Mouse (Mus musculus) erythroblast, embryonic 14.5 days (primary cell): Measurements from ENCODE around the gene Dram1. TPM values are rescaled to one million over a fixed set of nuclear protein-coding genes. Genes with fewer than 3 reads are reported as not detected.
A peak's percentile ranks its signal among the peaks of the same experiment; 100 is the strongest.

ENCODE experiments used
- H3K27me3 ChIP-seq: 2 replicates; pipeline ENCODE4 v1.6.1; 2012; ENCODE audit warnings: inconsistent platforms; ENCODE audit not compliant: control insufficient read depth
- H3K36me3 ChIP-seq: 2 replicates; pipeline ENCODE4 v1.6.1; 2012; ENCODE audit warnings: mild to moderate bottlenecking, inconsistent platforms; ENCODE audit not compliant: control insufficient read depth
- H3K4me1 ChIP-seq: 2 replicates; pipeline ENCODE4 v1.6.1; 2012; ENCODE audit warnings: inconsistent platforms; ENCODE audit not compliant: control insufficient read depth
- H3K4me3 ChIP-seq: replicated peaks from 2 replicates; pipeline ENCODE3; 2012; ENCODE audit warnings: moderate library complexity, mild to moderate bottlenecking, inconsistent platforms
- H3K9me3 ChIP-seq: 2 replicates; pipeline ENCODE4 v1.6.1; 2012; ENCODE audit warnings: low read length, inconsistent platforms, mixed read lengths; ENCODE audit not compliant: control insufficient read depth
- GATA1 ChIP-seq: IDR thresholded peaks from 2 replicates; pipeline ENCODE4 v1.6.1; 2012; ENCODE audit warnings: low read length, inconsistent platforms, mixed read lengths
- TAL1 ChIP-seq: IDR thresholded peaks from 3 replicates; pipeline ENCODE4 v1.6.1; 2012; ENCODE audit warnings: low read length, inconsistent platforms, mixed read lengths
- polyA plus RNA-seq: library from polyadenylated mRNA; stranded (reverse); fragments of >175 nt; gene quantifications from 2 replicates; pipeline ENCODE4 v1.2.3, GENCODE M21; 2012

The Dram1 gene
- polyA plus RNA-seq, 1 experiment, result not detected

DNA sequence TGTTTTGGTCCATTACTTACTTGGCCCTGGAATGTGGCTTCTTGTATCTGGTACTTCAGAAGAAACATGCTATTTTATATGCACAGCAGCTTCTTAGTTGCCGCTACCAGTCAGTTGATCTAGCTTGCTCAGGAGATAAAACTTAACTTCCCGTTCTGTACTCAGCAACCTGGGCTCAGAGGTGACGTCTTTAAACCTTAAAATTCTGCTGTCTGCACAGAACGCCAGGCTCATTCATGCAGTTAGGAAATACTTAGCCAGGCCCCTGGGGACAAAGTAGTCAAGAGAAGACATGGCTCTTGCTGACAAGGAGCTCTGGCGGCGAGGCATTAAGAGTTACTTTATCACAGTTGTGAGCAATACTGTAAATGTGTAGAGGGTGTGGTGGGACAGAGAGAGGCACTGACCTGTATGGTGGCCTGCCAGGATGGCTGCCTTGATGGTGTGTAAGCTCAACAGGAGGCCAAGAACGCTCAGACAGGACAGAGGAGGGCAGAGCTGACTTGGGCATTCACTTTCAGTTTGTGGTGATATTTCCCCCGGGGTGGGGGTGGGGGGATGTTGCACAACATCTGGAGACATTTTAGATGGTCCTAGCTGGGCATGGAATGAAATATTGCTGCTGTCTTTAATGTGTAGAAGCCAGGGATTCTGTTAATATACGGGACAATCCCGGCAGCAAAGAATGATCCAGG, 11.4 kb upstream of the Dram1 start:
- H3K9me3 ChIP-seq, result no peaks in the 10 kb centered on the region
- H3K27me3 ChIP-seq, result no peaks in the 10 kb centered on the region
- no peak for TF ChIP-seq TAL1
- no peak for TF ChIP-seq GATA1
- H3K4me3 ChIP-seq, result no peak overlapping the region
- H3K4me1 ChIP-seq, result peaks cover 25% of the 10 kb centered on the region
- no peaks in the 10 kb centered on the region for H3K36me3 ChIP-seq

- Histone ChIP-seq H3K27me3 (no peaks in the 10 kb centered on the region), H3K36me3 (no peaks in the 10 kb centered on the region), H3K4me1 (peaks cover 25% of the 10 kb centered on the region), H3K4me3 (no peak overlapping the region), H3K9me3 (no peaks in the 10 kb centered on the region)
- no peak for TF ChIP-seq TAL1
- TF ChIP-seq GATA1, result no peak
These were observed 10.7 kb upstream of the Dram1 start for GRCm38 (mm10) chr10:88389576-88389975.

- no peaks in the 10 kb centered on the region for H3K27me3 ChIP-seq
- peaks cover 36% of the 10 kb centered on the region for H3K4me1 ChIP-seq
- no peaks in the 10 kb centered on the region for H3K36me3 ChIP-seq
- TF ChIP-seq TAL1, result no peak
- no peaks in the 10 kb centered on the region for H3K9me3 ChIP-seq
- H3K4me3 ChIP-seq, result no peak overlapping the region
These were observed 7.4 kb upstream of the Dram1 start for GRCm38 (mm10) chr10:88386251-88386650.

DNA sequence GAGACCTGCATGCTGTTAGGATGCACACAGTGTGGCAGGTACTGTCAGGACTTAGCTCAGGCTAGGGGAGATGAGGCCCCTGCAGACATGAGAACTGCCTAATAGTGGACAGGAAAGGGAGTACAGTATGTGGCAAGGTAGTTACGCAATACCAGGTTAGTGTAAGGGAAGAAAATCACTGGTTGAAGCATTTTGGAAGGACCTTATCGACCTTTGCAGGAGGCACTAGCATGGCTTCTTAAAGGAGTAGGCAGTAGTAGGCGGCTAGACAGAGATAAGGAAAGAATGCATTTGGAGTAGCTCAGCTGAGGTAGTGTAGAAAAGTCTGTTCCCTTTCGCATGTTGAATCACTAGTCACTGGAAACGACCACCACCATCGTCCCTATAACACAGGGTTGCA, 6.9 kb upstream of the Dram1 start:
- no peaks in the 10 kb centered on the region for H3K9me3 ChIP-seq
- H3K4me3 ChIP-seq, result no peak overlapping the region
- TF ChIP-seq TAL1, result no peak
- no peak for TF ChIP-seq GATA1
- H3K27me3 ChIP-seq, result no peaks in the 10 kb centered on the region
- H3K36me3 ChIP-seq, result no peaks in the 10 kb centered on the region
- H3K4me1 ChIP-seq, result peaks cover 41% of the 10 kb centered on the region

- TF ChIP-seq GATA1, result no peak
- TF ChIP-seq TAL1, result no peak
- H3K4me1 ChIP-seq, result peaks cover 45% of the 10 kb centered on the region
These were observed 6.4 kb upstream of the Dram1 start for GRCm38 (mm10) chr10:88385290-88385689.

DNA sequence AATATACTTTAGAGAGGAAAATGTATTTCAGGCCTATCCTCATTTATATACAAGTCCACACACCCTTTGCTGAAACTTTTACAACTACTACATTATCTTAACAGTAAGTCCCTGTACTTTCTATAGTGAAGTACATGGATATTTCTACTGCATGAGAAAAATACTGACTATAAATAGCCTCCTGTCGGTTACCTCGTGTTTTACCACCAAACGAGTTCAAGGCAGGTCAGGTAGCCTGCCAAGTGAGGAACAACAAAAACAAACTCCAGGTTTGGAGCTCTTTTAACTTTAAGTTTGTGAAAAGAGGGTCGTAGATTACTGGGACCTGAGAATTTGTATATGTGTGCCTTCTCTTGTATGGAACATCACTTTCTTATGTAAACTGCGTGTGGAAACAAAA, 5.2 kb upstream of the Dram1 start:
- Histone ChIP-seq H3K9me3 (no peaks in the 10 kb centered on the region), H3K27me3 (no peaks in the 10 kb centered on the region), H3K4me1 (peaks cover 47% of the 10 kb centered on the region), H3K36me3 (no peaks in the 10 kb centered on the region), H3K4me3 (no peak overlapping the region)
- no peak for TF ChIP-seq TAL1
- TF ChIP-seq GATA1, result no peak

More at GRCm38 (mm10) chr10:88385290-88385689, 6.4 kb upstream of the Dram1 start:
- H3K9me3 ChIP-seq, result no peaks in the 10 kb centered on the region
- H3K27me3 ChIP-seq, result no peaks in the 10 kb centered on the region
- H3K4me3 ChIP-seq, result no peak overlapping the region
- H3K36me3 ChIP-seq, result no peaks in the 10 kb centered on the region

DNA sequence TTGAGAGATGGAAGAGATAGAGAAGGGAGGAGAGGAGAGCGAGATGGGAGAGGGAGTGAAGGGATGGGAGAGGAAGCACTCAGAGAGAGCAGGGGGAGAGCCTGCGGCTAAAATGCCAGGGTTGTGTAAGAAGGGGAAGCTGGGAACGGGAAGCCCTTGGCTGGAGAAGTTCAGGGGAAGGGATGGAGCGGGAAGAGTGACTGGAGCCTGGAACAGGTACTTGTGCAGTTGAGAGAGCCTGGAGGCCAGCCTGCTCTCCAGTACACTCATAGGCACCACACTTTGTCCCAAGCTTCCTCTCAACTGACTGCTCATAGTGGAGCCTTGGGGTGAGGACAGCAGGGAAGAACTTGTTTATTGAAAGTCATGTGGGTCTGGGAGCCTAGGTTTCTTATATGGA, 4.6 kb upstream of the Dram1 start:
- Histone ChIP-seq H3K4me1 (peaks cover 50% of the 10 kb centered on the region), H3K36me3 (no peaks in the 10 kb centered on the region), H3K4me3 (no peak overlapping the region), H3K27me3 (no peaks in the 10 kb centered on the region), H3K9me3 (no peaks in the 10 kb centered on the region)
- TF ChIP-seq TAL1 (no peak), GATA1 (no peak)

DNA sequence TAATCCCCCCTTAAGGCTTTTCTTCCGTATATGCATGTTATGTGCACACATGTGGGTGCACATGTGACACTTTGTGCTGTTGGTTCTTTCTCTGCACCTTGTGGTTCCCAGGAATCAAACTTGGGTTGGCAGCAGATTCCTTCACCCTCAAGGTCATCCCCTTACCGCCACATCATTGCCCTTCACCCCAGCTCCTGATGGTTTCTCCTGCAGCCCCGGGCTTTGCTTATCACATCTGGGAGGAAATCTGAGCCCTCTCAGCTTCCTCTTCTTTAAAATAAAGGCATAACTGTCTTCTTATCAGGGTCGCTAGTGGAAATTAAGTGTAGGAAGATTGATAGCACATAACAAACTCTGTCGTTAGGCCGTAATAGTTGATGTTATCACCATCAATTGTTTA, 3.1 kb upstream of the Dram1 start:
- Histone ChIP-seq H3K36me3 (no peaks in the 10 kb centered on the region), H3K9me3 (no peaks in the 10 kb centered on the region), H3K4me3 (no peak overlapping the region), H3K4me1 (peaks cover 50% of the 10 kb centered on the region), H3K27me3 (no peaks in the 10 kb centered on the region)
- no peak for TF ChIP-seq GATA1
- no peak for TF ChIP-seq TAL1

- no peaks in the 10 kb centered on the region for H3K9me3 ChIP-seq
- no peaks in the 10 kb centered on the region for H3K27me3 ChIP-seq
- peaks cover 50% of the 10 kb centered on the region for H3K4me1 ChIP-seq
- no peaks in the 10 kb centered on the region for H3K36me3 ChIP-seq
- TF ChIP-seq TAL1, result no peak
- no peak for TF ChIP-seq GATA1
- H3K4me3 ChIP-seq, result no peak overlapping the region
These were observed 2.4 kb upstream of the Dram1 start for GRCm38 (mm10) chr10:88381286-88381685.

DNA sequence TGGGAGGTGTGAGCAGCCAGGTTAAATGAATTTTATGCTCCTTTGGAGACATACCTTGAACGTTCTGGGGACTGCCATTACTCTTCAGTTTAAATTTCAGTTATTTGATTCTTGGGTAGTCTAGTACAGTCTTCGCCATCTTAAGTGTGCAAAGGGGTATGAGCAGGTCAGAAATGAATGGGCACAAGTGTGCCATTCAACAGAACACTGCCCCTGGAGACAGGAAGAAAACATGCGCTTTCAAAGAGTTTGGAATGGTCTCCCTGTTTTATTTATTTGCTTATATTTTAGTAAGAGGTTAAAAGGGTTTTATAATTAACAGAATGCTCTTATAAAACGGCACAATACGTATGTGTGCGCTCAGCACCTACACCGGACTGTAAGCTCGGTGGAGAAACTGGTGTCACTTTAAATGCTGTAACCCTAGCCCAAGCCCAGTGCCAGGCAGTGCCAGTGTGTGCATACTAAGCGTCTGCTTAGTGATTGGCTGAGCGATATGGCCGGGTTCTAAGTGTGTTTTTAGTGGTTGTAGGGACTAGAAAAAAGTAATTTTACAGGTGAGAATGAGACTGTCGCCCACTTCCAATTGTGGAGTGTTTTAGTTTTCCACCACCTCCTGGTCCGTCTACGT, 1.7 kb upstream of the Dram1 start:
- Histone ChIP-seq H3K9me3 (no peaks in the 10 kb centered on the region), H3K4me3 (peak overlapping the region; percentile 80), H3K4me1 (peaks cover 43% of the 10 kb centered on the region), H3K27me3 (no peaks in the 10 kb centered on the region), H3K36me3 (no peaks in the 10 kb centered on the region)
- TF ChIP-seq GATA1 (no peak), TAL1 (no peak)
